Mouse (Mus musculus) liver, postnatal 0 days (tissue): ENCODE measurements around the gene Gm5127.

ENCODE experiments used
- CTCF ChIP-seq: sonication (generic); IDR thresholded peaks from 2 replicates; pipeline ENCODE4 v1.5.1; 2016; ENCODE audit warnings: antibody characterized with exemption, low read depth
- EP300 ChIP-seq: IDR thresholded peaks from 2 replicates; pipeline ENCODE4 v1.6.1; 2016; ENCODE audit warnings: antibody characterized with exemption, low read depth, mild to moderate bottlenecking

DNA sequence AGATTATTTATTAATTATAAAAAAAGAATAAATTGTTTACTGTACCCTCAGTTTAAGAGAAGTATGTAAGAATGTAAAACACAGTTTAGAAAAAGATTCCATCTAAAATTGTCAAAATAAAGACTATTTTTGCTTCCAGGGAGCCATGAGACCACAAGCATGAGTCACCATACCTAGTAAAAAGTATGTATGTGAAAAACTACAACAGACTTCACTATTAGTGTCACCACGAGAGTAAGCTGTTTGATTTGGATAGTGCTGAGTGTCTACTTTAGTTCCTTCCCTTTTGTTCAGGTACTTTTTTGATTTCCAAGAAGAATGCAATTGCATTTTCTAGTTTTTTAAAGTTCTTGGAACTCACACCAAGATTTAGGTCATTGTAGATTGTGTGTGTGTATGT is 39.5 kb downstream of the Gm5127 start:
- TF ChIP-seq CTCF (no peak), EP300 (no peak)
